Mouse (Mus musculus): Measurements from ENCODE around the gene Klhdc7b.
"Not testable (repeated sequence)": the region's sequence is repeated elsewhere in the genome, so short reads cannot be mapped to it uniquely, and the experiment has no call there.

The Klhdc7b gene

DNA sequence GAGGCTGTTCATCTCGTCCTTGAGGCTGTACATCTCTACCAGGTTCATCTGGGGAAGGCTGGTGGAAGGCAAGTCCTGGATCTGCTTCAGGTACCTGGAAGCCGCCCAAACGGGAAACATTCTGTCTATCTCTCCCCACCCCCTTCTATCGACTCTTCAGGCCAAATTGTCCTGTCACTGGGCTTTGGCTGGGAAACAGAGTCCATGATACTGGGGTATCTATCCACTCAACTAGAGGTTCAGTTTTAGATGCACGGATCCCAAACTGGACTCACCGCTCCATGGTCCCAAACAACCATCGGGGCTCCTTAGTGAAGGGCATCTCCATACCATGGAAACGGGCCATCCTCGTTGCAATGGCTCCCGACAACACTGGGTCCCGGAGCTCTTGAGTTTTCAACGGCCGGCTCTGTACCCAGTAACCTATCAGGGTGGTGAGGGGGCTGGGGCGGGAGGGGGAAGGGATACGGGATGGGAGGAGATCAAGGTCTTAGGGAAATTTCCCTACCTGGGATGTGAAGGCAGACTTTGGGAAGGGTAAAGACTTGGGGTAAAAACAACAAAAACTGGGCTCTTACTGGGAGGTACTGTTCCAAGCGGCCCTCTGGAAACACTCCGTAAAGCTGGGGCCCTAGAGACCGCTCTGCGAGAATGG is 43.5 kb downstream of the Klhdc7b start:
- CTCF ChIA-PET: no interaction called here

DNA sequence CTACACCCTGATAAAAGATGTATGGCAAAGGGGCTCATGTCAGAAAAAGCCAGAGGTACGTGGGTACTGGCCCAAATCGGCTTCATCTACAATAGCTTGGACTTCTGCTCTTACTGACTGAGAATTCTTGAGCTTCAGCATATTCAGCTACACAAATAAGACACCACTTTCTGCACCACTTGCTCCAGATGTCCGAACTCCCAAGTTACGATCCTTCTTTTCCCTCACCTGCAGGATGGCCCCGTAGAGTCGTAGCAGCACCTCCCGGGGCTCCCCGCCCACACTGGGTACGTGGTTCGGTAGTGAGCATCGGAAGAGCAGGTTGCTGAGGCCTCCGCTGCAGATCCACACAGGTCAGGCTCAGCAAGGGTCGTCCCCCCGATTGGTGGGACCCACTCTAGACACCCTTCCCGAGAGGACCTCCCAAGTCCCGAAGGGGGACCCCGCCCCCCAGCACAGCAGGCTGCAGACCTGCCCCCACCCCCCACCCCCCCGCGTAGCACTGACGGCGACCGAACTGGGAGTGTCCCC is 44.2 kb downstream of the Klhdc7b start:
- CTCF ChIA-PET: no interaction called here

DNA sequence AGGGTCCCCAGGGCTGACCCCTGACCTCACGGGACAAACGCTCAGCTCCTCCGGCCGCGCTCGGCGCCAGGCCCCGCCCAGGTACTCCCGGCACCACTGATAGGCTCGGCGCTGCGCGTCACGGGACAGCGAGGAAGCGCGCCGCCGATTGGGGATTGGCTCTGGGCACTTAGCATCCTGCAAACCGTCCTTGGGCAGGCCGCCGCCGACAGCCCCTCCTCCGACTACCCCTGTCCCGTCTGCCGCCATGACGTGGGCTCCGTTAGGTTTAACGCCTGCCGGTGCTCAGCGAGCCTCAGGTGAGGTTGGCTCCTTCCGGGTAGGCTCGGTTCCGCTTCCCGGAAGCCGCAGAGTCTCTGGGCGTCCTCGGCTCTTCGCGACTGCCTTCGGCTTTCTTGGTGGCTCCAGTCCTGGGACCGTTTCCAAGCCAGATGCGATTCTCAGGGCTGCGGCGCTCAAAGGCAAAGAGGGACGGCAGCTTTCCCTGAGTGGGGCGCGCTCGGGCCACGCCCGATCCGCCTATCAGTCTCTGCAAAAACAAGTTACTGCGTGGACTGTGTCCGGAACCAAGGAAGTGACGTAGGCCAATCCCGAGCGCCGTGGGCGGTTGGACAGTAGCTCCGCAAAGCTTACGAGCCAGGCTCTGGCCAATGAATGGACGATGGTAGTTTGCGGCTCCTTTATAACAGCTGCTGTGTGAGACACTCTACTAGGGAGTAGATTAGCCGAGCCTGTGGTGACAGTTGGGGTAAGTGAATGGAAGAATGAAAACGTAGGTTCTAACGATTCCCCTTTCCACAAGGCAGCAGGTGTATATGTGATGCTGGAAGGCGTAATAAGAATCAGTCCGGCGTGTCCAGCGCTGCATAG is 44.9 kb downstream of the Klhdc7b start, which contains the start of the genes C730034F03Rik, Gm44502 and Chkb:
Gene C730034F03Rik, plus strand, starts transcription at position 238 of the 870 bp plus-strand sequence.
Gene Gm44502, minus strand, starts transcription at position 345 of the 870 bp plus-strand sequence.
Gene Chkb, minus strand, starts transcription at position 557 of the 870 bp plus-strand sequence.
- CTCF ChIA-PET: no interaction called here

DNA sequence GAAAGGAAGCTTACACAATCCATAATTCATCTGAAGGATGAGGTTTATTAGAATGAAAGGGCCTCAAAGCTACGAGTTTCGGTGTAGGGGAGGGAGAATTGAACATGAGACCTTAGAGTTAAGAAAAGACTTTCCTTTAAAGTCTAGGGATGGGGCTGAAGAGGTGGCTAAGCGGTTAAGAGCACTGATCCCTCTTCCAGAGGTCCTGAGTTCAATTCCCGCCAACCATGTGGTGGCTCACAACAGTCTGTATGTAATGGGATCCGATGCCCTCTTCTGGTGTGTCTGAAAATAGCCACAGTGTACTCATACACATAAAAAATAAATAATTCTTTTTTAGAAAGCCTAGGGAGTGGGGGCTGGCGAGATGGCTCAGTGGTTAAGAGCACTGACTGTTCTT is 45.6 kb downstream of the Klhdc7b start:
- CTCF ChIA-PET: no interaction called here

DNA sequence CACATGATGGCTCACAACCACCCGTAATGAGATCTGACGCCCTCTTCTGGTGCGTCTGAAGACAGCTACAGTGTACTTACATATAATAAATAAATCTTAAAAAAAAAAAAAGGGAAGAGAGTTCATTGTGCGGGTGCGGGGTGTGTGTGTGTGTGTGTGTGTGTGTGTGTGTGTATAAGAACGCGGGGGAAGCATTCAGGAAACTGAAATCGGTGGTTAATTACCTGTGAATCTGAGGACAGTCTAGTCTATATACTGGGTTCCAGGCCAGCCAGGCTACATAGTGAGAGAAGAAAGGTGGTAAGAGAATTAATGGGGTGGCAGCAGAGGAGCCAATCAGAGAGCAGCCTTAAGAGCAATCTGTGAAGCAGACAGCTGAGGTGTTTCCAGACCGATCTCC is 46.1 kb downstream of the Klhdc7b start:
- CTCF ChIA-PET: not testable (repeated sequence)

DNA sequence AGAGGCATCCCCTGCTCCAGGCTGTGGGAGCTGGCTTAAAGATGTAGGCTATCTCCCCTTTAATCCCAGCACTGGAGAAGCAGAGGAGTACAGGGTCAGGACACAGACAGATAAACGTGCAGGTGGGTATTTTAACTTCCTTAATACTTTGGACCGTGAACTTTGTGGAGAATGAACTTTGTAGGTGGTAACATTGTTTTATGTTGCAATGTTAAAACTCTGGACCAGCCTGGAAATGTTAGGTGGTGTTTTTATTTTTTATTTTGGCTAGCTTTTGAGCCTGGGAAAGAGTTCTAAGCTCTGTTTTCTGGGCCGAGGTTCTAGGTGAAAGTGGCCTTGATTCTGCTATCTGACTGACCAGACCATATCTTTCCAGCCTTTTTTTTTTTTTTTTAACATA is 46.6 kb downstream of the Klhdc7b start:
- CTCF ChIA-PET: no interaction called here

DNA sequence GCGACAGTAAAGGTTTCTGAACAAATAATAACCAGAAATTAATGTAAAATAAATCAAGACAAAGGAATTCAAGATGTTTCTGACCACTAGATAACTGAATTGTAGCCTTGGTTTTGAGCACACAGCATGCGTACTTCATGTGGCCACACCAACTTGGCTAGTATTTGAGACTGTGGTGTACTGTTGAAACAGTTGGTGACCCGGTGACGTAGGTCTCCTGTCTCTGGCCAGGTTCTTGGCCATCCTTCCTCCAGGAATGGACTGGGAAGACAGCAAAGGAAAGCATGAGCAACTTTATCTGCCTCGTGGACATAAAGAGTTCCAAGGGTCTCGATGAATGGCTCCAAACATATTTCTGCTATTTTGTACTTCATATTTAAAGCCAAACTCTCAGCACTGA is 47.1 kb downstream of the Klhdc7b start:
- CTCF ChIA-PET: no interaction called here

DNA sequence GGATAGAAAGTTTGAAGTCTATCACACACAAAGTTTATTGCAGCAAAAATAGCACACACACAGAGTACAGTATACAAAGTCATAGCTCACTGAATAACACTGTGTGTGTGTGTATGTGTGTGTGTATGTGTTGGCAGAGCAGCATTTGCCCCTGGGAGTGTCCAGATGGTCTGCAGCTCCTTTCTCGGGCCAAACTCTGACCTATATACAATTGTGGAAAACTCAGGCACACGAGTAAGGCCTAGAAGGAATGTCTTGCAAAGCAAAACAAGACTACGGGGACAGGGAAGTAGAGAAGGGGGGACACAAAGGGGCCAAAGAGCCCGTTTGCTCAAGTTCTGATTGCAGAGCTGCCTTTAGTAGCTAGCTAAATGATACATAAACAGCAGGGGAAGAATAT is 48.2 kb downstream of the Klhdc7b start:
- CTCF ChIA-PET: no interaction called here

DNA sequence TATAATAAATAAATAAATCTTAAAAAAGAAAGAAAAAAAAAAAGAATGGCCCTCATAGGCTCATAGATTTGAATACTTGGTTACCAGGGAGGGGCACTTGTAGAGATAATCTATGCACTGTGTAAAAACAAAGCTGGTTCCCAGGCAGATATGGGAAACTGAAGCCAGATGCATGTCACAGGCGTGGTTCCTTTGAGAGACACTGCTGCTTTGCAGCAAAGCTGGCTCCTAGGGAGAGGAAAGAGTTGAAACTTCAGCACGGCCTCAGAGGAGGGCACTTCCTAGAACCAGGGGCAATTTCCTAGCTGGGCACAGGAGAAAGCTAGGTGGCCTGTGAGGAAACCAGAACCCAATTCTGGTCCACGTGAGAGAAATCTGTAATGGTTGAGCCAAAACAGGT is 49.4 kb downstream of the Klhdc7b start:
- CTCF ChIA-PET: no interaction called here

DNA sequence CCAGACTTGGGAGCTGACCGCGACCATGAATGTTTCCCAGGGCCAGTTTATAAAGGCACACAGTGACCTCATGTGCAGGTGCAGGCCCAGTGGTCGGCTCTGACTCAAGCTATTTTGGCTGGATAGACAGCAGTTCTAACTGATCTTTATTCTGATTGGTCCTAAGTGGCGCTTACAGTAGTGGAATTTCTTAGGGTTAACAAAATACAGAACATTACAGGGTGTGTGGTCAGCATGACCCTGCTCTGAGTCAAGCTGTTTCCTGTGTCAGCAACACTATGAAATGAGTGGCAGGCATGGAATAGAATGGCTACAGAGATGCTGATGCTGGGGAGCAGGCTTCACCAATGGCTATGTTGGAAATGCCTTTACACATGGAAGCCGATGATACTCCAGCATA is 51.2 kb downstream of the Klhdc7b start:
- CTCF ChIA-PET: no interaction called here

Measured in spleen, embryonic (tissue).